ENCODE assay signal across 9 mouse cellular contexts in genomic region chr9:49593951-49594536, GRCm38 (mm10).
DNase-seq lines count a peak whose midpoint lies in the region; ATAC-seq and TF ChIP-seq lines count a peak whose summit lies in the region.
"Had no signal": no experiment of that assay in that cellular context is flagged by ENCODE, and none has a peak within 500 bp of the region (broad histone marks: within the 10 kb centered on the region; RNA-seq: fewer than 3 reads in every experiment).

No protein-coding gene starts in this region.

- no peak; the same call in 1 of the 2 replicates for ATAC-seq in kidney, embryonic 16.5 days (ENCODE audit: low FRiP score, low TSS enrichment)
- ATAC-seq in forebrain, postnatal 0 days: peak; percentile 46
- ATAC-seq: Patski had no signal

- peaks cover 29% of the 10 kb centered on the region for H3K4me1 ChIP-seq in kidney, embryonic 16.5 days (ENCODE audit: insufficient read depth, low read length)
- peaks cover 65% of the 10 kb centered on the region for H3K4me1 ChIP-seq in forebrain, postnatal 0 days (ENCODE audit: insufficient read depth)
- peaks cover 25% of the 10 kb centered on the region for H3K4me1 ChIP-seq in limb, embryonic 10.5 days

- H3K9me3 ChIP-seq in kidney, embryonic 16.5 days (ENCODE audit: low read length): no peaks in the 10 kb centered on the region
- H3K9me3 ChIP-seq in forebrain, postnatal 0 days (ENCODE audit: low read length): no peaks in the 10 kb centered on the region
- H3K9me3 ChIP-seq in limb, embryonic 10.5 days (replicated peaks): no peaks in the 10 kb centered on the region

- DNase-seq in kidney, postnatal 10 days: no peak
- DNase-seq in brain, adult 2 months (ENCODE audit: low read depth, low spot score): peak; percentile 82
- DNase-seq in forebrain, postnatal 0 days: peak; percentile 64
- DNase-seq in limb, embryonic 10.5 days (ENCODE audit: low spot score): peak; percentile 47
- no peak for DNase-seq in adrenal gland, adult 2 months
- no peak for DNase-seq in cerebellum, postnatal 14 days
- DNase-seq in c-Kit-positive CD71-positive TER-119-positive erythroid progenitor cells, embryonic 14.5 days (ENCODE audit: low spot score): no peak

- TF ChIP-seq CTCF in forebrain, postnatal 0 days (IDR thresholded peaks at IDR 0.05; ENCODE audit: low read depth): no peak

- 27% methylated on average over 10 of the region's 10 CpGs for WGBS in kidney, embryonic 16.5 days
- 19% methylated on average over 10 of the region's 10 CpGs for WGBS in forebrain, postnatal 0 days
- WGBS in limb, embryonic 10.5 days: 44% methylated on average over 10 of the region's 10 CpGs

- H3K36me3 ChIP-seq in kidney, embryonic 16.5 days (ENCODE audit: insufficient read depth, low read length): no peaks in the 10 kb centered on the region
- H3K36me3 ChIP-seq in forebrain, postnatal 0 days (ENCODE audit: insufficient read depth): no peaks in the 10 kb centered on the region
- H3K36me3 ChIP-seq in limb, embryonic 10.5 days: no peaks in the 10 kb centered on the region

- H3K4me2 ChIP-seq in kidney, embryonic 16.5 days (replicated peaks; ENCODE audit: low read depth, low read length): 0 out of 2 replicates have a peak overlapping the region, but pooled peaks have one; percentile 11
- H3K4me2 ChIP-seq in forebrain, postnatal 0 days (ENCODE audit: low read depth): no peak overlapping the region

- no peaks in the 10 kb centered on the region for H3K27me3 ChIP-seq in kidney, embryonic 16.5 days (ENCODE audit: insufficient read depth, low read length)
- H3K27me3 ChIP-seq in forebrain, postnatal 0 days (ENCODE audit: insufficient read depth, low read length): no peaks in the 10 kb centered on the region
- peaks cover 12% of the 10 kb centered on the region; the same call in 1 of the 2 replicates for H3K27me3 ChIP-seq in limb, embryonic 10.5 days (ENCODE audit: low read depth, poor library complexity, severe bottlenecking)
- H3K27me3 ChIP-seq: Patski had no signal

- no peak overlapping the region for H3K9ac ChIP-seq in kidney, embryonic 16.5 days (replicated peaks; ENCODE audit: low read length)
- H3K9ac ChIP-seq in forebrain, postnatal 0 days: no peak overlapping the region

- H3K27ac ChIP-seq in kidney, embryonic 16.5 days (ENCODE audit: low read length): no peak overlapping the region
- peak overlapping the region; percentile 83 for H3K27ac ChIP-seq in forebrain, postnatal 0 days (ENCODE audit: low read depth, low read length)
- H3K27ac ChIP-seq in limb, embryonic 10.5 days: no peak overlapping the region

- no peak overlapping the region for H3K4me3 ChIP-seq in kidney, embryonic 16.5 days (ENCODE audit: low read length)
- H3K4me3 ChIP-seq in forebrain, postnatal 0 days (ENCODE audit: low read depth, low read length): no peak overlapping the region
- H3K4me3 ChIP-seq in limb, embryonic 10.5 days: no peak overlapping the region

Comparison
In these comparisons a context has a peak if more than half of its experiments do, and no peak if none do; other contexts are left out.
1. DNase-seq: peak in brain, adult 2 months (single experiment), forebrain, postnatal 0 days (single experiment) and limb, embryonic 10.5 days (single experiment); none in kidney, postnatal 10 days (single experiment), adrenal gland, adult 2 months (single experiment), cerebellum, postnatal 14 days (0 of 2) and c-Kit-positive CD71-positive TER-119-positive erythroid progenitor cells, embryonic 14.5 days (single experiment).